Mouse (Mus musculus) left cerebral cortex, postnatal 10 days (tissue): ENCODE data around the gene Batf2. TPM values are rescaled to one million over a fixed set of nuclear protein-coding genes. Genes with fewer than 3 reads are reported as not detected.
"Not testable (repeated sequence)": the region's sequence is repeated elsewhere in the genome, so short reads cannot be mapped to it uniquely, and the experiment has no call there.

Source experiments
- DNase-seq, 2 experiments: peaks; one replicate each; pipeline ENCODE4 v3.0.0; 2021 to 2022; ENCODE audit warnings: low spot score in 2 of 2, mixed read lengths in 1 of 2; ENCODE audit errors: extremely low spot score in 1 of 2
- intact Hi-C: fragments of 180-260 bp; cut with DNase I; formaldehyde crosslinking; loops from one replicate; pipeline ENCODE4 v1.15.1; 2025
- total RNA-seq, 2 experiments: library from RNA; stranded (reverse); gene quantifications; 2 replicates each; pipeline ENCODE4 v1.2.3; 2021

Gene Batf2
- total RNA-seq, 2 experiments from 2014 or later: 0.43 TPM; not detected in 1

- intact Hi-C loops: no loop called here
- DNase-seq: peak; percentile 93 to 98
Measured at GRCm38 (mm10) chr19:6127760-6128341, 12.9 kb upstream of the Batf2 start, which contains the start of gene Snx15. TSS of gene Snx15 (minus strand) at chr19:6128304.

- DNase-seq, intact Hi-C loops: not testable (repeated sequence)
Measured at GRCm38 (mm10) chr19:6130414-6131128, 10.2 kb upstream of the Batf2 start.

DNA sequence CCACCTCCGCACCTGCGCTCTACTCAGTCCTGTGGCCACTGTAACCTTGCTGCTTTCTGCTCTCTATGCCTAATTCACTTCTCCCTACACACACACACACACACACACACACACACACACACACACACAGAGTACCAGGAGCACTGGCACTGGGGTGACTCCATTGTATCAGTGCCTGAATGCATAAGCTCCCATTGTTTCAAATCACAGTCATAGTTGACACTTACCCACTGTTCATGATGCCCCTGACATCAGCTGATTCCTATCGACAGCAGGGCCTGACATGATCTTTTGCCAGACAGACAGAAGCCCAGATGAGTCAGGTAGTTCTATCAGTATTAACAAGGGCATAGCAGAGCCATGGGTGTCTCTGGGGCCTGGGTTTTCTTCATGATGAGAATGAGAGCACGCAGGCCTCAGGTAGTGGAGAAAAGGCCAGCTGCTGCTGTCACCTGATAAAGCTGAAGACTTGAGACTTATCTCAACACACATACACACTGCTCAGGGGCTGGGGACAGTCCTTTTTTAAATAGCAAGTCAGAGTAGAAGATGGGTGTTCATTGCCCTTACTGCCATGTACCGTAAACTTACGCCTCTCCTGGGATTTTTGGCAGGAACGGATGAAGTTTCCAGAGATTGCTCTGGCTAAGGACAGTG lies 8.5 kb upstream of the Batf2 start:
- no peak for DNase-seq

DNA sequence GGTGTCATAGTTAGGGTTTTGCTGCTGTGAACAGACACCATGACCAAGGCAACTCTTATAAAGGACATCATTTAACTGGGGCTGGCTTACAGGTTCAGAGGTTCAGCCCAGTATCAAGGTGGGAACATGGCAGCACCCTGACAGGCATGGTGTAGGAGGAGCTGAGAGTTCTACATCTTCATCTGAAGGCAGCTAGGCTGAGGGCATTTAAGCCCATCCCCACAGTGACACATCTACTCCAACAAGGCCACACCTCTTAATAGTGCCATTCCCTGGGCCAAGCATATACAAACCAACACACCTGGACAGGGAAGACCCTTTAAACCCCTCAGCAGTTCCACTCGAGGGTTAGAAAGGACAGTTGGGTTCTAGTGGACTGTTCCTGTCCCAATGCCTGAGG lies 7.6 kb upstream of the Batf2 start:
- DNase-seq, intact Hi-C loops: not testable (repeated sequence)

More for the DNA sequence above, 8.5 kb upstream of the Batf2 start:
- intact Hi-C loops: no loop called here

DNA sequence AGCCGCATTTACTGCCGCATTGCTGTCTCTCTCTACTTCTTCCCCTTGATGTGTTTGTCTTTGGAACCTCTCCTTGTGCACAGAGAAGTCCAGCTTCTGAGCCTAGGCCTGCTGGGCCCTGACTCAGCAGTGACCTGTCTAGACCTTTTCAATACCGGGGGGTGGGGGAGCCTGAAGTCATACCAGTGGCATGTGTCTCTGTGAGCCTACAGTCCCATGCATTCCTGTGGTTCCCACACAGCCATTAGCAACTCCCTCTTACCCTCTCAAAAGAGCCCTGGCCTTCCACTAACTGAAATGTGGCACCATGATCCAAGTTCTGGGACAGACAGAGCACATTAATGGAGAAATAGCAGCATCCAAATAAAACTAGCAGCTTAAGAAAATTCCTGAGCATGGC lies 4.4 kb upstream of the Batf2 start:
- intact Hi-C loops: no loop called here
- DNase-seq: no peak

- DNase-seq: no peak
- intact Hi-C loops: loop anchor here (2.0 to 5.0 kb wide), 2 partner anchors 78 to 95 kb away; partner anchors contain the start of gene Ppp2r5b
Measured at GRCm38 (mm10) chr19:6139701-6140100, 1.1 kb upstream of the Batf2 start.

DNA sequence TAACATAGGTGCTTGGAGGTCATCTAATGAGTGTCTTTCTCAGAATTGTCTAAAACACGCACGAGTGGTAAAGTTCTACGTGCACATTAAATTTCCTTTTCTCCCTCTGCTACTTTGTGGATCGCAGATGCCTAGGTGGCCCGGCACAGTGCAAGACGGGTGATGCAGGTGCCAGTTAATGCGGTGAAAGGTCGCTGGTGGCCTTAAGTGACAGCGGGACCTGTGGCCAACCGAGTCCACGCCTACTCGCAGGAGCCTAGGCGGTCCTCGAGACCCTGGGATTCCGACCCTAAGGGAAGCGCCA lies 457 bp upstream of the Batf2 start:
- DNase-seq: no peak
- intact Hi-C loops: loop anchor here (2.0 to 5.0 kb wide), 2 partner anchors 77 to 94 kb away; partner anchors contain the start of gene Ppp2r5b

GRCm38 (mm10) chr19:6141394-6141749 lies 589 bp downstream of the Batf2 start, which contains the start of gene Arl2:
TSS of gene Arl2 (minus strand) at chr19:6141548.
- DNase-seq: peak; percentile 86 to 87
- intact Hi-C loops: loop anchor here (2.0 to 5.0 kb wide), 2 partner anchors 76 to 93 kb away; partner anchors contain the start of gene Ppp2r5b

GRCm38 (mm10) chr19:6144842-6145241 lies 4.1 kb downstream of the Batf2 start:
- intact Hi-C loops: loop anchor here (5.0 kb wide), 1 partner anchor 72 kb away; no protein-coding TSS in a partner anchor
- no peak for DNase-seq

DNA sequence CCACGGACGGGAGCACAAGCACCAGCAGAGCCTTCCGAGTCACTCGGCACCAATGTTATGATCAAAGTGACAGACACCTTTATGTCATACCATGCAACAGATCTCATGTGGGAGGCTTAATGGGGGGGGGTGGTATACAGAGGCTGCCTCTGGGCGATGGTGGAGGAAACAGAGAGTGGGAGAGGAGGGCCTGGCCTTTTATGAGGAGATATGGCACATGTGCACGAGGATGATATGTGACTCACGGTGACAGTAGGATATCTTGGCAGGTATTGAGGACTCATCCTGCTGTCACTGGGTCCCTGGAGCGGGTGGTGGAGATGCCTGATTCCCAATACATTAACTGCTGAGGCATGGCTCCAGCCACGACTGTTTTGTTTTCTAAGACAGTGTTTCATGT lies 14.4 kb downstream of the Batf2 start:
- DNase-seq: no peak
- intact Hi-C loops: no loop called here

DNA sequence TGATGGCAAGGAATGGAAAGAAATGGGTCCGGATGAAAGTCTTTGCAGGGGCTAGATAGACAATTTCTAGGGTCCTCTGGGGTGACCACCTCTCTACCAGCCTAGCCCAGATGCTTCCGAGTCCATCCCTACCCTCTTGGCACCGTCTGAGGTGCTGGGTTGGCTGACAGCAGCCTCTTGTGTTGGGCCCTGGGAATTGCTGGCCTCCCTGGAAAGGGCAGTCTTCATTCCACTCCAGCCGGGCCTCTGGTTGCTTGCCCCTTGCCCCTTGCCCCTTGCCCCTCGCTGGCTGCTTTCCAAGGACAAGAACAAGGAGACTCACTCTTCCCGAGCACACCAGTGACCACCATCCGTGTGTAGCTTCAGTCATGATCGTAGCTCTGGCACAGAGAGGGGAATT lies 15.6 kb downstream of the Batf2 start:
- intact Hi-C loops: no loop called here
- DNase-seq: peak in 1 of 2 experiments; percentile 47

DNA sequence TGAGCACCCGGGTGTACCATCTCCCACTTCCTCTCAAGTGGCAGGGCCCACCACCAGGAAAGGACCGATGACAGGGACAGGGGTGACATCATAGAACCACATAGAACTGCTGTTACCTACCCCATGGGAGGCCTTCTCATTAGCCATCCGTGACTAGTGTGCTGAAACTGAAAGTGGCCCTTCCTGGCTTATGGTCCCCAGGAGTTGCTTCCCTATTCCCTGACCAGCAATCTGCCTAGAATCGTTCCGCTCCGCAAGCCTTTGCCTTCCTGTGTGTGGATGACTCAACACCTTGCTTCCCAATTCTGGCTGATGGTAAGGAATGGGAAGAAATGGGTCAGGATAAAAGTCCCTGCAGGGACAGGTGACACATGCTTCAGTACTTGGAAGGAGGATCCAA lies 16.4 kb downstream of the Batf2 start:
- intact Hi-C loops: no loop called here
- DNase-seq: no peak

- intact Hi-C loops: no loop called here
- DNase-seq: peak in 1 of 2 experiments; percentile 50
Measured at GRCm38 (mm10) chr19:6163872-6164547, 23.2 kb downstream of the Batf2 start.

- no peak for DNase-seq
- intact Hi-C loops: no loop called here
Measured at GRCm38 (mm10) chr19:6166750-6167149, 26.0 kb downstream of the Batf2 start.

- intact Hi-C loops: no loop called here
- no peak for DNase-seq
Measured at GRCm38 (mm10) chr19:6171215-6171614, 30.4 kb downstream of the Batf2 start.

DNA sequence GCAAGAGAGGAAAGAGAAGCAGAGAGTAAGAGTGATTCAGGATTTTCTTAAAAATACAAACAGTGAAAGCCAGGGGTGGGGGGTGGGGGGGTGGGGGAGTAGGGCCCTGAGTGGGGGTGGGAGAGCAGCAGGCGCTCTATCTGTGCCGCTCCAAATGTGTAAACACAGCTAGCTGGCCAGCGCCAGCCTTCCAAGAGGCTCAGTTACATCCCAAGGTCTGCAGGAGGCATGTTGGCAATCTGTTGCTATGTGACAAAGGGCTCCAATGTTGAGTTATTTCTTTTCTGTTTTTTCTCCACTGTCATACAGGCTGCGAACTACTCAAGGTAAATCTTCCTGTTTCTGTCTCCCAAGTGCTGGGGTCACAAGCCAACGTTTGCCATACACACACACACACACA lies 34.0 kb downstream of the Batf2 start:
- intact Hi-C loops: no loop called here
- DNase-seq: no peak

GRCm38 (mm10) chr19:6178775-6179174 lies 38.0 kb downstream of the Batf2 start:
- DNase-seq: no peak
- intact Hi-C loops: no loop called here

DNA sequence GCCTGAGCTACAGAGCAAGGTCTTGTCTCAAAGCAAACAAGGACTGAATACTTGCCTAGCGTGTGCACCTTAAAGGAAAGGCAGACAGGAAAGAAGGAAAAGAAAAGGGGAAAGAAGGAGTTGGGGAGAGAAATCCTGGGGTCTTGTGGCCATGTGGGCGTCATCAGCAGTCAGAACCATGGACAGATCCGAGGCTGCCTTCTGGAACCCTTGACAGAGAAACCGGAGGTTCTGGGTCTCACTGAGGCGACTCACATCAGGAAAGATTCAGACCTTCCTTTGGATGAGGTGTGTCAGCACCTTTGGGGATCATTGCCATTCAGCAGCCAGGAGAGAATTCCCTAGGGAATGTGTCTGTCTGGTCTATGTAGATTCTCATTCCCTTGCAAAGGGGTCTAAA lies 40.8 kb downstream of the Batf2 start:
- no peak for DNase-seq
- intact Hi-C loops: no loop called here

GRCm38 (mm10) chr19:6182534-6182933 lies 41.8 kb downstream of the Batf2 start:
- DNase-seq: no peak
- intact Hi-C loops: no loop called here
